Mouse (Mus musculus) heart, adult 2 months (tissue): ENCODE results near the gene Tnik.

Experiments
- CTCF ChIP-seq: fragments of 200-600 bp; IDR thresholded peaks from 2 replicates; pipeline ENCODE4 v1.8.1; 2022; ENCODE audit warnings: antibody characterized with exemption, mild to moderate bottlenecking, moderate library complexity
- EP300 ChIP-seq: fragments of 200-500 bp; IDR thresholded peaks from 2 replicates; pipeline ENCODE4 v1.6.1; 2011; ENCODE audit warnings: low read depth, low read length, control low read depth; ENCODE audit not compliant: insufficient read depth

DNA sequence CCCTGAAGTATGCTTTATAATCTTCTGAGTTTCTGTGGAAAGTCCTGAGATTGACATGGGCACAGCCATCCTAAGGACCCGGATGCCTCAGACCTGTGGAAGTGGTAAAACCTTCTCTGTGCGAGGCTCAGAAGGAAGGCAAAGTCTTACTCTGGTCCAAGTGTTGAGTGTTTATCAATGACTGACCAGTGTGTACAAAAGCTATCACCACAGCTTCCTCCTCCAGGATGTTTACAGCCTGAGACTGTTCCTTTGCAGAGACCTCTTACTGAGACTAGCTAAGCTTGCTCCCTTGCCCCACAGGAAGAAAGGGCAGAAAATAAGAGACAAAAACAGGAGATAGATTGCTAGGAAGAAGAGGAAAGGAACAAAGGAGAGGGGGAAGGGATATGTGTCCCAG, 422.5 kb downstream of the Tnik start:
- TF ChIP-seq CTCF (no peak), EP300 (no peak)
